ENCODE assay signal across 8 mouse cellular contexts in genomic region chr1:57269679-57270354, GRCm38 (mm10).
DNase-seq lines count a peak whose midpoint lies in the region; ATAC-seq and TF ChIP-seq lines count a peak whose summit lies in the region.

No protein-coding gene starts in this region.

- H3K9ac ChIP-seq in liver, embryonic 14.5 days (replicated peaks), result no peak overlapping the region

- no peak overlapping the region for H3K27ac ChIP-seq in liver, embryonic 14.5 days

- H3K4me2 ChIP-seq in liver, embryonic 14.5 days (ENCODE audit: low read depth), result no peak overlapping the region

- ATAC-seq in liver, embryonic 14.5 days (ENCODE audit: insufficient read depth), result no peak
- no peak for ATAC-seq in activated CD4-positive, CD25-positive, alpha-beta regulatory T cell, adult 4 months

- intact Hi-C loops in gastrocnemius, postnatal 36 days (cut with DNase I), result no loop called here

- 39% methylated on average over 13 of the region's 13 CpGs for WGBS in liver, embryonic 14.5 days (ENCODE audit: insufficient replicate concordance)

- no peaks in the 10 kb centered on the region for H3K36me3 ChIP-seq in liver, embryonic 14.5 days (replicated peaks; ENCODE audit: control insufficient read depth, insufficient read depth, low read depth)

- peak; percentile 48 for TF ChIP-seq CTCF in liver, embryonic 14.5 days (IDR thresholded peaks at IDR 0.05; ENCODE audit: low read depth)

- no peaks in the 10 kb centered on the region for H3K27me3 ChIP-seq in liver, embryonic 14.5 days (ENCODE audit: control insufficient read depth, insufficient read depth, low read length)

- no peak overlapping the region for H3K4me3 ChIP-seq in liver, embryonic 14.5 days (ENCODE audit: insufficient read depth in 1 of 2, low read depth in 2 of 2, low read length in 2 of 2)

- TF ChIP-seq EP300 in liver, embryonic 14.5 days (IDR thresholded peaks at IDR 0.05; ENCODE audit: low read depth), result no peak

- DNase-seq in 3134 (ENCODE audit: extremely low read depth, insufficient read length, low spot score), result peak; percentile 11
- peak; percentile 67 for DNase-seq in adipocyte (ENCODE audit: low spot score)
- DNase-seq in embryo, embryonic 11.5 days (ENCODE audit: low read depth, low spot score), result peak; percentile 46
- peak; percentile 13 to 17 for DNase-seq in gastrocnemius, postnatal 36 days
- peak; percentile 81 to 84 for DNase-seq in kidney, postnatal 4 days
- DNase-seq in liver, embryonic 14.5 days (ENCODE audit: low read depth in 3 of 3, low spot score in 3 of 3), result no peak
- DNase-seq in ovary, postnatal 10 days (ENCODE audit: low spot score), result peak; percentile 35

- H3K9me3 ChIP-seq in liver, embryonic 14.5 days (ENCODE audit: control insufficient read depth, low read length), result no peaks in the 10 kb centered on the region

- H3K4me1 ChIP-seq in liver, embryonic 14.5 days (replicated peaks; ENCODE audit: control insufficient read depth in 2 of 2, insufficient read depth in 2 of 2, low read length in 1 of 2), result peaks cover 0 to 5% of the 10 kb centered on the region in 2 experiments; a peak in 1 of 4 replicates

Comparison
In these comparisons a context has a peak if more than half of its experiments do, and no peak if none do; other contexts are left out.
1. DNase-seq: peak in 3134 (single experiment), adipocyte (single experiment), embryo, embryonic 11.5 days (single experiment), gastrocnemius, postnatal 36 days (2 of 2), kidney, postnatal 4 days (2 of 2) and ovary, postnatal 10 days (single experiment); none in liver, embryonic 14.5 days (0 of 3).